Mouse (Mus musculus) MEL-GATA-1-ER (cell line): ENCODE measurements around the gene Elavl3.

ENCODE experiments used
- DNase-seq: peaks from one replicate; pipeline ENCODE4 v3.0.0-alpha.2; 2012; ENCODE audit warnings: low read depth; ENCODE audit errors: extremely low read depth

Gene Elavl3

DNA sequence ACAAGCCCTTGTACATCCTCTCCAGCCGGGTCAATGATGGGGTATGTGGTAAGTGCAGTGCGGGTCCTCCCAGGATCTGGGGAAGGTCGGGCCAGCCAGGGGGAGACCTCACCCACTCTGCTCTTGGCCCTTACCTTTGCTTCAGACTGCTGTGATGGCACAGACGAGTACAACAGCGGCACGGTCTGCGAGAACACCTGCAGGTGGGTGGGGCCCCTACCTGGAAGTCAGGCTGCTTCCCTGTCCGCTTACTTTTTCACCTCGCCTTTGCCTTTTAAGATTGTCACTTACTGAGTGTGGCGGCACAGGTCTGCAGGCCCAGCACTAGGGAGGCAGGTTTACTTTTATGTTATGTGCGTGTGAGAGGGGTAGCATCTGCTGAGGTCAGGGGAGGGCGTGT is 47.3 kb downstream of the Elavl3 start:
- no peak for DNase-seq

DNA sequence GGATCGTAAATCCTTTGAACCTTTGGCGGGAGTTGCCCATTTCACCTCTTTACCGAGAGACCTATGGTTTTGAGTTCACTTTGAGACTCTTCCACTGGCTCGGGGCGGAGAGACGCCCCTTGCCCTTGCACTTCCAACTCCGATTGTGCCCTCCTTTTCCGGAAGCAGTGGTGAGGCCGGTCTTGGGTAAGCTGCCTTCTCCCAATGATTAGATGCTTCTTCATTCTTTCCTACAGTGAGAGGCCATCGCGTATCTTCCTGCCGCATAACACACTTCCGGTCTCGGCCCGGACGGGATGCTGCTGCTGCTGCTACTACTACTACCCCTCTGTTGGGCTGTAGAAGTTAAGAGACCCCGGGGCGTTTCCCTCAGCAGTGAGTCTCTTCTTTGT is 48.7 kb downstream of the Elavl3 start:
- peak; percentile 85 for DNase-seq

DNA sequence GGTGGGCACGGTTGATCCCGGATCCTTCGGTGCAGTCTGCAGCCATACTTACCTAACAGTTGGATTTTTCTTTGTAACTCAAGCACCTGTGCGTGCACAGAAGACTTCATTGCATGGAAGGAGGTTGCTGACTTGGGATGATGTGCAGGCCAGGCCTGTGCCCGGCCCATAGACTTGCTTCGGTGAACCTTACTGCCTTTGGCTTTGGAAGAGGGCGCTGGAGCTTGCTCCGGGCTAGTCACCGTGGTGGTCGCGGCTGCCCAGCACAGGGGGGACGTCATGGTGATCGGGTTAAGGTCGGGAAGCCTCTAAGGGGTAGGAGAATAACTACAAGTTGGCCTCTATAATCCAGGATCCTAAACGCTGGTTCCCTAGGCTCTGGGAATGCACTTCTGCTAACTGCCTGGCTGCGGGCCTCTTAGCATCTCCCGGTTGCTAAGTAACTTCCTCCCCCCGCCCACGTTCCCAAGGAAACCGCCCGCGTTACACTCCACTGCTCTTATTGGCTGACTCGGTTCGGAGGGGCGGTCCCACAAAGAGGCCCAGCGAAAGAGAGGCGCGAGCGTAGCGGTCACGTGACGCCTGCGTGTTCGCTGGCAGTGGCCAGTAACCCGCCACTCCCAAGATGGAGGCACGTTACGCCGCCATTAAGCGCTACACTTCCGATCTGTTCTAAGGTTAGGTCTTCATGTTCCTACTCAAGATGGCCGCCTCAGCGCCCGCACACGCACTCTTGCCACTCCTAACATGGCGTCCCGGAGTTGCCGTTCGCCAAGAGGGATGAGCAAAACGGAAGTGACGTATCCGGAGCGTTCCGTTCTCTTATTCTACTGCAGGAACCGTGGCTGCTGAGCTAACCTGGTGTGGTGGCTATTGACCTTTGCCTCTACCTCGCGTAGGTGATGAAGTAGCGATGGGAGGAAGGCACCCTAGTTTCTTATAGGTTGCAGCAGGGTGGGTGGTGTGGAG is 49.3 kb downstream of the Elavl3 start, which contains the start of the genes Ccdc151 and Prkcsh:
Gene Ccdc151, minus strand, starts transcription at position 441 of the 969 bp plus-strand sequence.
Gene Prkcsh, plus strand, starts transcription at position 613 of the 969 bp plus-strand sequence.
- peak; percentile 100 for DNase-seq

DNA sequence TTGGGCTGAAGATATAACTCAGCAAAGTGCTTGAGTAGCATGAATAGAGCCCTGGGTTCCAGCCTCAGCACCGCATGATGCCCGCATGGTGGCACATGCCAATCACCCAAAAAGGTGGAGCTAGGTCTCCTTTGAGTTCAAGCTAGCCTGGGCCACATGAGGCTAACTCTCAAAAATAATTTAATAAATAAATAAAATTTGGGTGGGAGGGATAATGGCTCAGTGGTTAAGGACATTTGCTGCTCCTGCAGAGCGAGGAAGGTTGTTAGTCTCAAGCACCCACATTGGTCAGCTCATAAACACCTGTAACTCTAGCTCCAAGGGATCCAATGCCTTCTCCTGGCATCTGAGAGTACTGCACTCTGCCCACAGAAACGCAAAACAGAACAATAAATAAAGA is 50.2 kb downstream of the Elavl3 start:
- DNase-seq: no peak

DNA sequence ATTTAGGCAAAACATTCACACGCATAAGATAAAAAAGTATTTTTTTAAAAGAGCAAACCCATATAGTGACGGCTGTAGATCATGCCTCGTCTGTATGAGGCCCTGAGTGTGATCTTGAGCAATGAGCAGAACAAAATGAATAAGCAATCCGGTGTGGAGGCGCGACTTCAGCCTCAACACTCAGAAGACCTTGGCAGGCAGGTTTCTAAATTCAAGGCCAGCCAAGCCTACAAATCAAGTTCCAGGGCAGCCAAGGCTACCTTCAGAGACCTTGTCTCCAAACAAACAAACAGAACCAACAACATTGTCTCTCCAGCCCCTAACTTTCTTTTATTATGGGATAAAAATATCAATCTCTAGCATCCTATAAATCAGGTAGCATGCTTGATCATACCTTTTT is 51.5 kb downstream of the Elavl3 start:
- DNase-seq: no peak

DNA sequence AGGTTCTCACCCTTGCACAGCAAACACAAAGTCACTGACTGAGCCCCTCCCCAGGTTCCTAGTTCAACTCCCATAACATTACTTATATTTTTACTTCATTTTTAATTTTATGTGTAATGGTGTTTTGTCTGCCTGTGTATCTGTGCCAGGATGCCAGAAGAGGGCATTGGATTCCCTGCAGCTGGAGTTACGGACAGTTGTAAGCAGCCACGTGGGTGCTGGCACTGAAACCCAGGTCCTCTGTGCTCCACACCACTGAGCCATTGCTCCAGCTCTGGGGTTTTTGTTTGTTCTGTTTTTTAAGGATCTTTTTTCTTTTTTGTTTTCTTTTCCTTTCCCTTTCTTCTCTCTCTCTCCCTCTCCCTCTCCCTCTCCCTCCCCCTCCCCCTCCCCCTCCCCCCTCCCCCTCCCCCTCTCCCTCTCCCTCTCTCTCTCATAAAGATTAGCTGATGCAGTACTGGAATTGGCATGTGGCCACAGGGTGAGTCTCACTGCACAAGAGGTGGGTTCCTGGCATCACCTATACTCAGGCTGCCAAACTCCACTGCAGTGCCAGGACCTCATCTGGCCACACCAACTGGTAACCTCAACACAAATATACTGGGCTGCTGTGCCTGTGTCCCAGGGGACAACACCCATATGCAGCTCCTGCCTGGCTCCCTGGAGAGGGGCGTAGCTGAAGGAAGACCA is 55.5 kb downstream of the Elavl3 start:
- no peak for DNase-seq

DNA sequence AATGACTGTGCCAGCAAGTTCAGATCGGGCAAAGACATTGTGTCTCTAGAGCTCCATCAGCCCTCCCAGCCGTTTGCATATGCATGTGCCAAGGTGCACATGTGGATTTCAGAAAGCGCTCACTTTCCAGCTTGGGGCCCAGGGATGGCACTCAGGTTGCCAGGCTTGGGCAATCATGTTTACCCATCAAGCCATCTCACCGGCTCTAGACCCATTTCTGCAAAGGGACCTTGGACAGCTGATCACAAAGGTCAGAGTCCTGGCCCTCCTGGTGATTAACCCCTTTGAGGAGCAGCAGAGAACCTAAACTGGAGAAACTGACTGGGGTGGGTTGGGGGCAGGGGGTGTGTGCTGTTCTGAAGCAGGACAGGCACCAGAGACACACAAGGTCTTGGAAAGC is 59.6 kb downstream of the Elavl3 start:
- DNase-seq: no peak

DNA sequence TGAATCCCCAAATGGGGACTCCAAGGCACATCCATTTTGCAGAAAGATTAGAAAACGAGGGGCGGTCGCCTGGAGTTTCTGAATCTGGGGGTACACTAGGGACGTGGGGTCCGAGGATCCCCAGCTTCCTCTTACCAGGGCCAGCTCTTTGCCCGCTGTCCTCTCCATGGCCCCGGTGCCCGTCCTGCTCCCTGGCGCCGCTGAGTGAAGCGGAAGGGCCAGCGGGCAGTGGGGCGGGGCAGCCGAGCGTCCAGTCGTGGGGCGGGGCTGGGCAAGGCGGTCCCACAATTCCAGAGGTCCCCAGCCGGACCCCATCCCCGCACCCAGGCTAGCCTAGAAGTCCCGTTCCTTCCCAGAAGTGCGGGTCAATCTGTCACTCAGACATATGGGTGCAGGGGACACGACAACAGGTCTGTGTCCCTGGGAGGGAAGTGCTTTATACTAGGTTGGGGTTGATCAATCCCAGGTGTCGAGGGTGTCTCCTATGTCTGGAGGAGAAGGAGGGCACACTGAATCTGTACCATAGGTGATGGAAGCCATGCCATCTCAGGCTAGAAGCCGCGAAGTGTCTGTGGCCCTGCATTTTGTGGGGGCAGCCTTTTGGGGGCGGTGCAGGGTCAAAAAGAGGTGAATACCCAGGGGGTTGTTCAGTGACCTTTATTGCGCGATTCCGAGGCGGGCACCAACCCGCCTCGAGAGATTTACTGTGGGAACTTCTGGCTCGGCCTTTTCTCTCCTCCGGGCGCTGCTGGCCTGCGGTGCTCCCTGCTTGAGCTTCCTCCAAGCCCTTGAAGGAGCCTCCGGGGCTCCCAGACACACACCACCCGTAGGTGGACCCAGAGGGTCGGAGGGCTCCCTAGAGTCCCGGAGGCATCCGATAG is 62.4 kb downstream of the Elavl3 start, which contains the start of gene Rgl3:
Gene Rgl3, minus strand, starts transcription at position 217 of the 881 bp plus-strand sequence.
- DNase-seq: no peak

DNA sequence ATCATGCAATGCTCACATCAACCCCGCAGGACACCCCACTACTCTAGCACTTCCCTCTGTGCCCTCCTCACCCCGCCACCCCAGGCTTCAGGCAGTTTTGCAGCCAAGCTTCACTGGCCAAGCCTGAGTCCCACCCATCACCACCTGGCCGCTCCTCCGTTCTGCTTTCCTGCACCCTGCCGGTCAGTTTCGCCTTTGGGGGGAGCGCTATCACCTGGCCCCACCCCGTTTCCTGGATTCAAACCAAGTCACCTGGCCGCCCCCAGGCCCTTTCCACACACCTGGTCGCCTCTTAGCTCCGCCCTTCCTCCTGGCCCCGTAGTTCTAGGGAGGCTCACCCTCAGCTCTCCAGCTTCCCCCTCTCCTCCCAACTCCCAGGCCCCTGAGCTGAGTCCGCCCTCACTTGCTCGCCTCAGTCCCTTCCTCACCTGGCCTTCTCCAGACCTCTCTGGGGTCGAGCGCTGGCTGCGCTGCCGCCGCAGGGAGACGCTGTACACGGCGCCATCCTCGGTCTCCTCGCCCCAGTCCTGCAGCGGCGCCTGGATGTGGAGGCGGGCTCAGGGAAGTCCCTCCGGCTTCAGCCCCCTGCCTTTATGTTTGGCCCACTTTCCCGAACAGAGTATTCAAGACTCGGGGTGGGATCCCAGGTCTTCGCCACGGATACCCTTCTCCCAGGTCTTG is 63.3 kb downstream of the Elavl3 start:
- no peak for DNase-seq

DNA sequence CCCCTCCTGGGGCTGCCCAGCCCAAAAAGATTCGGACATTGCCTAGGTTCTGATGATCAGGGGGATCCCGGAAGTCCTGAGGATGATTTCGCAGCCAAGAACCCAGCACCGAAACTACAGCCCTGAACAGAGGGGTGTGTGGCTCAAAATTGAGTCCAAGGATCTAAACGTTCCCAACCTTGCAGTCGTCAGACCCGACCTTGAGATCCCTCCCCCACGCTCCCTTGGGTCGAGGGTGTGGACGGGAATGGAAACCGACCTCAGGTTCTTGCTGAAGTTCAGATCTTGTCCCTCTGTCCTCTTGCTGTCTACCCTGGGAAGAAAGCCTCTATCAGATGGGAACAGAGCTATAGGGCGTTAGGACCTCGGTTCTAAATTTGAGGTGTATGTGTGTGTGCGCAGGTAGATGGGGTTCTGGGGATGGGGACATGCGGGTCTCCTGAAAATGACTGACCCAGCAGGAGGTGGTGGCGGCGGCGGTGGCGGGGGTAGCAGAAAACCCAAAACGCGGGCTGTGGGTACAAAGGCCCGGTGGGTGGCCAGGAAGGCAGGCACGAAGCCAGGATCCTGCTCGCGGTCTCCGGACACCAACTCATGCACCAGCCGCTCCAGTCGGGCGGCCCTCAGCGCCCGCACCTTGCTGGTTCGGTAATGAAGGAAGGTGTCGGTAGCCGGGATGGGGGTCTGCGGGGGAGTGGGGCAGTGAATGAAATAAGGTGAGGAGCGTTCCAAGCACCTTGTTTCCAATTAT is 64.1 kb downstream of the Elavl3 start:
- DNase-seq: no peak

DNA sequence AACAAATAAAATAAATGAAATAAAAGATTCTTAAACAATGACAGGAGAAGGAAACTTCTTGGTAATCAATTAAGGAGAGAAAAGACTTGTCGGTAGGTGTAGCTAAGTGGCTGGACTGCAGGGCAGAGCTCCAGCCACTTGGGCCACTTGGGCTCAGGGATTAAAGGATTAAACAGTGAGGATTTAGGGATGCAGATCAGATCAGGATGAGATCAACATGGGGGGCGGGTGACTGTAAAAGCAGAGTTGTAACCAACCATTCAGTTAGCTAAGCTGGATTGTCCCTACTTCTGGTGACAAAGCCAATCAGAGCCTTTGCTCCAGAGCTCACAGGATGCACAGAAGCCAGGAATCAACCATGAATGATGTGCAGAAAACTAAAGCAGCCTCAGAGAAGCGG is 67.9 kb downstream of the Elavl3 start:
- no peak for DNase-seq

DNA sequence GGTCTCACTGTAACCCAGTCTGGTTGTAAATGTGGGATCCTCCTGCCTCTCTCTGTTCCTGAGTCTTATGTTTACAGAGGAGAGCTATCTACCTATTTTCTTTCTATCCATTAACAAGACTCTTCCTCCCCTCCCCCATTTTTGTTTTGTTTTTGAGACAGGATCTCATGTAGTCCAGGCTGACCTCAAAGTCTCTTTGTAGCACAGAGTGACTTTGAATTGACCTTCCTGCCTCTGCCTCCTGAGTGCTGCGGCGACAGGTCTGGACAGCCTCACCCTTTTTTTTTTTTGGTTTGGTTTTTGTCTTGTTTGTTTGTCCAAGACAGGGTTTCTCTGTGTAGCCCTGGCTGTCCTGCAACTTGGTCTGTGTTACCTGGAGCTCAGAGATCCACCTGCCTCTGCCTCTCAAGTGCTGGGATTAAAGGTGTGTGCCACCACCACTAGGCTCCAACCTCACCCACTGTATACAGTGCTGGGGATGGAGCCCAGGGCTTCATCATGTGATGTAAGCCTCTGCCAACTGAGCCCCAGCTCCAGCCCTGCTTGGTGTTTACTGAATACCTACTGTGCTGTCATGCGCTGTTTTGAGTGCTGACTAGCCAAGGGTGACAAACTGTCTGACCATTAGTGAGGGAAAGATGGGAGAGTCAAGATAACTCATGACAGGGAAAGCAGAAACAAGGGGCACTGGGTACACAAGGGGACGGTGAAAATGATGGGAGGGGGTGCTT is 73.3 kb downstream of the Elavl3 start:
- DNase-seq: no peak

DNA sequence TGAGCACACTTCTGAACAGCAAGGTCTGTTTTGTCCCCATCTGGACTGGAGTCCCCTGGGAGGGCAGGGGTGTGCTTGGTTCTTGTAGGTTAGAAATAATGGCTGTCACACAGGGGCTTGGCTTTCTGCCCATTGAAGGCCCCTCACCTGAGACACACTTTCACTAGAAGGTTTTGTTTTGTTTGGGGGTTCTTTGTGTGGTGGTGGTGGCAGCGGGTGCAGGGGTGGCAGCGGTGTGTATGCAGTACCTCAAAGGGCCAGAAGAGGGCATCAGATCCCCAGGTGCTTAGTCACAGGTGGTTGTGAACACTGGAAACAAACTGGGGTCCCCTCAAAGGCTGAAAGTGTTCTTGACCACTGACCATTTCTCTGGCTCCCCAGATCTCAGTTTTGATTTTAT is 73.9 kb downstream of the Elavl3 start:
- no peak for DNase-seq

DNA sequence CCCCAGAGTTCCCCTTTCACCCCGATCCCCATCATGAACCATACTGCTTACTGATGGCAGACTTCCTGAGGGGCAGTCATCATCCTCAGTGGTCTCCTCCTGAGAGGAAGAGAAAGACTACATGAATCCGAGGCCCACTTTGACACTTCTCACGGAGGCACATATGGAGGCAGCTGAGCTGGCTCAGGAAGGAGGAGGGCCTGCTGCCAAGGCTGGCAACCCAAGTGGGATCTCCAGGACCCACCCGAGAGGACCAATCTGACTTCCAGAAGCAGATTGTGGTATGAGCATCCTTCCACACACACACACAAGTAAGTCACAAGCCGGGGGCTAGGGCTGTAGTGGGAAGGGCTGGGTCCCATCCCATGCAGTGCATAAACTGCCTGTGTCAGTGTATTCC is 74.5 kb downstream of the Elavl3 start:
- no peak for DNase-seq

DNA sequence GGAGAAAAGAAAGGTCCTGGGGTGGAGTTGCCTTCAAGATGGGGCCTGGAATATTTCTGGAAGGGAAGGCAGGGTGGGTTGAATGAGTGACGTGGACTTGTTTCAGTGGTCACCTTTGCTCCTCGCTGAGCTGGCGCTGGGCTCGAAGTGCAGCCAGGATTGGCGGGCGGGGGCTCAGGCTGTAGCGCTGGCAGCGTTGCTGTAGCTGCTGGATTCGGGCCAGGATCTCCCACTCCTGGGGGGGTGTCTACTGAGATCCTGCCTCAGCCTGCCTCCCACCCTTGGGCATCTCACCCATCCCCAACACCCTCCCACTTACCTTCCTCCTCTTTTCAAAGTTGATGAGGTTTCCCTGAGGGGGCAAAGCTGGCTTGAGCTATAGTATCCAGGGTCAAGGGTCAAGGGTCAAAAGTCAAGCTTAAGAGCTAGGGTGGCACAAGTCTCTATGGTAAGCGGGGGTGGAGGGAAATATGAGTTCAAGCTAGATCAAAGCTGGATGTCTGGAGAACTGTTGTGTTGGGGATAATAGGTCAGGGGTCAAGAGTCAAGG is 75.1 kb downstream of the Elavl3 start:
- DNase-seq: no peak

DNA sequence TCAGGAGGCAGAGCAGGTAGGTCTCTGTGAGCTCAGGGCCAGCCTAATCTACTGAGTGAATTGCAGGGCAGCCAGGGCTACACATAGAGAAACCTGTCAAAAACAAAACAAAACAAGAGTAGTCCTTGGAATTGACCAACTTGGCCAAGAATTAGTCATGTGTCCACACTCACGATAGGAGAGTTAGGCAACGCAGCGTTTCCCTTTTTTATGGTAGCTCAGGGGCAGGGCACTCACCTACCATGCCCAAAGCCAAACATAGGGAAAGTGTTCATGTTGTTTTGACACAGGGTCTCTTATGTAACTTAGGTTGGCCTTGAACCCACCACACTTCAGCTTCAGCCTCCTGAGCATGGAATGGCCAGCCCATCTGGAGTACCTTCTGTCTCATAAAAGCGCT is 82.5 kb downstream of the Elavl3 start:
- DNase-seq: no peak

DNA sequence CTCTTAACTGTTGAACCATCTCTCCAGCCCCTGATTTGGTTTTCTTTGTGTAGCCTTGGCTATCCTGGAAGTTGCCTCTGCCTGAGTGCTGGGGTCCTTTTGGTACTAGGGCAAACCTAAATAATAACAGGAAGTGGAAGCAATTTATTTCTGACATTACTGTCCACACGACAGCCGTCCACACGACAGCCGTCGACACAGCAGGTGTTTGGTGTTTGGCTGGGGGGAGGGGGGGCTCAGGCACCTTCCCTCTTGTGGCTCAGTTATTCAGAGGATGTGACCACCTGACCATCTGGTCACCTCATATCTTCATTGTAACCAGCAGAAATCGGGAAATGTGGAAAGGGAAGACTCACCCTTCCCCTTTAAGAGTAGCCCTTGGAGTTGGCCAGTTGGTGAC is 82.9 kb downstream of the Elavl3 start:
- DNase-seq: no peak
